ENCODE assay signal across 18 mouse cellular contexts in genomic region chr1:62412019-62412418, GRCm38 (mm10).
"Had no signal": no experiment of that assay in that cellular context is flagged by ENCODE, and none has a peak within 500 bp of the region (broad histone marks: within the 10 kb centered on the region; RNA-seq: fewer than 3 reads in every experiment).

No protein-coding gene starts in this region.

- H3K27ac ChIP-seq: intestine, embryonic 15.5 days; left cerebral cortex, adult 2 months; liver, embryonic 13.5 days; macrophage; midbrain, embryonic 10.5 days; midbrain, embryonic 13.5 days; neural tube, embryonic 13.5 days; stomach, embryonic 15.5 days had no signal

- H3K4me3 ChIP-seq: intestine, embryonic 15.5 days; left cerebral cortex, adult 2 months; liver, embryonic 13.5 days; megakaryocyte, embryonic 14.5 days; midbrain, embryonic 10.5 days; midbrain, embryonic 13.5 days; myocyte; neural tube, embryonic 13.5 days; stomach, embryonic 15.5 days had no signal

- H3K9me3 ChIP-seq: intestine, embryonic 15.5 days; liver, embryonic 13.5 days; midbrain, embryonic 10.5 days; midbrain, embryonic 13.5 days; neural tube, embryonic 13.5 days; stomach, embryonic 15.5 days had no signal

- H3K9ac ChIP-seq: intestine, embryonic 15.5 days; liver, embryonic 13.5 days; midbrain, embryonic 13.5 days; neural tube, embryonic 13.5 days; stomach, embryonic 15.5 days had no signal

- ATAC-seq: intestine, embryonic 15.5 days; midbrain, embryonic 13.5 days; midbrain, embryonic 16.5 days had no signal

- DNase-seq: kidney, adult 11 months; kidney, adult 9 months; kidney, postnatal 25 days; layer of hippocampus, postnatal 36 days; liver, embryonic 13.5 days; right cerebral cortex, postnatal 25 days; spleen, adult 18-20 months; thymus, postnatal 25 days had no signal

- H3K27me3 ChIP-seq: intestine, embryonic 15.5 days; liver, embryonic 13.5 days; megakaryocyte, embryonic 14.5 days; midbrain, embryonic 13.5 days; neural tube, embryonic 13.5 days; stomach, embryonic 15.5 days had no signal

- H3K4me1 ChIP-seq: intestine, embryonic 15.5 days; midbrain, embryonic 10.5 days; midbrain, embryonic 13.5 days; stomach, embryonic 15.5 days had no signal

- H3K4me2 ChIP-seq: intestine, embryonic 15.5 days; liver, embryonic 13.5 days; midbrain, embryonic 13.5 days; neural tube, embryonic 13.5 days; stomach, embryonic 15.5 days had no signal

- H3K36me3 ChIP-seq: intestine, embryonic 15.5 days; liver, embryonic 13.5 days; midbrain, embryonic 10.5 days; midbrain, embryonic 13.5 days; neural tube, embryonic 13.5 days; stomach, embryonic 15.5 days had no signal
